ENCODE assay signal across 19 mouse cellular contexts in genomic region chr6:147643875-147644274, GRCm38 (mm10).
DNase-seq lines count a peak whose midpoint lies in the region; ATAC-seq and TF ChIP-seq lines count a peak whose summit lies in the region.
"Had no signal": no experiment of that assay in that cellular context is flagged by ENCODE, and none has a peak within 500 bp of the region (broad histone marks: within the 10 kb centered on the region; RNA-seq: fewer than 3 reads in every experiment).

No protein-coding gene starts in this region.

- TF ChIP-seq POLR2A in liver, adult 2 months (IDR thresholded peaks at IDR 0.05; ENCODE audit: extremely low read depth, insufficient read depth, low read length): no peak

- no peaks in the 10 kb centered on the region for H3K9me3 ChIP-seq in liver, embryonic 11.5 days (ENCODE audit: control insufficient read depth, low read length)
- H3K9me3 ChIP-seq: embryonic facial prominence, embryonic 10.5 days; embryonic facial prominence, embryonic 12.5 days; forebrain, embryonic 10.5 days; forebrain, embryonic 12.5 days had no signal

- no peak overlapping the region for H3K9ac ChIP-seq in liver, adult 2 months (ENCODE audit: low read depth, low read length)
- H3K9ac ChIP-seq in liver, embryonic 11.5 days (ENCODE audit: low read depth, low read length): no peak overlapping the region
- H3K9ac ChIP-seq: embryonic facial prominence, embryonic 12.5 days; forebrain, embryonic 12.5 days had no signal

- no peaks in the 10 kb centered on the region for H3K4me1 ChIP-seq in liver, adult 2 months (ENCODE audit: control insufficient read depth, insufficient read depth, low read length)
- H3K4me1 ChIP-seq in liver, embryonic 11.5 days (replicated peaks; ENCODE audit: control insufficient read depth, insufficient read depth, low read length): no peaks in the 10 kb centered on the region
- H3K4me1 ChIP-seq: forebrain, embryonic 10.5 days; forebrain, embryonic 12.5 days had no signal

- no peaks in the 10 kb centered on the region for H3K79me2 ChIP-seq in liver, adult 2 months (ENCODE audit: control insufficient read depth, insufficient read depth, low read length)

- TF ChIP-seq CTCF in liver, adult 2 months (IDR thresholded peaks at IDR 0.05; ENCODE audit: low read depth, low read length): no peak

- no peak for ATAC-seq in liver, embryonic 11.5 days (replicated peaks; ENCODE audit: low FRiP score)
- ATAC-seq: forebrain, embryonic 14.5 days; forebrain, embryonic 16.5 days had no signal

- no peaks in the 10 kb centered on the region for H3K27me3 ChIP-seq in liver, adult 2 months (ENCODE audit: control insufficient read depth, insufficient read depth, low read length)
- H3K27me3 ChIP-seq in liver, embryonic 11.5 days (replicated peaks; ENCODE audit: control insufficient read depth, insufficient read depth, low read length): no peaks in the 10 kb centered on the region
- H3K27me3 ChIP-seq: embryonic facial prominence, embryonic 12.5 days; forebrain, embryonic 12.5 days had no signal

- no peak overlapping the region for H3K4me3 ChIP-seq in liver, adult 2 months (ENCODE audit: insufficient read depth, low read depth, low read length)
- H3K4me3 ChIP-seq in liver, embryonic 11.5 days (ENCODE audit: low read depth, low read length): no peak overlapping the region
- H3K4me3 ChIP-seq: embryonic facial prominence, embryonic 10.5 days; embryonic facial prominence, embryonic 12.5 days; forebrain, embryonic 10.5 days; forebrain, embryonic 12.5 days had no signal

- no peak overlapping the region for H3K4me2 ChIP-seq in liver, embryonic 11.5 days
- H3K4me2 ChIP-seq: embryonic facial prominence, embryonic 12.5 days; forebrain, embryonic 12.5 days had no signal

- WGBS in liver, adult 2 months: 60% methylated on average over 7 of the region's 7 CpGs
- 83% methylated on average over 7 of the region's 7 CpGs for WGBS in liver, embryonic 11.5 days

- no peaks in the 10 kb centered on the region for H3K36me3 ChIP-seq in liver, adult 2 months (ENCODE audit: control insufficient read depth, insufficient read depth, low read length)
- no peaks in the 10 kb centered on the region for H3K36me3 ChIP-seq in liver, embryonic 11.5 days (ENCODE audit: control insufficient read depth, insufficient read depth, low read length)
- H3K36me3 ChIP-seq: embryonic facial prominence, embryonic 10.5 days; embryonic facial prominence, embryonic 12.5 days; forebrain, embryonic 10.5 days; forebrain, embryonic 12.5 days had no signal

- no peak overlapping the region for H3K27ac ChIP-seq in liver, adult 2 months (replicated peaks; ENCODE audit: insufficient read depth, low read depth, low read length)
- H3K27ac ChIP-seq in liver, embryonic 11.5 days (ENCODE audit: low read depth, low read length): no peak overlapping the region
- H3K27ac ChIP-seq: embryonic facial prominence, embryonic 10.5 days; embryonic facial prominence, embryonic 12.5 days; forebrain, embryonic 10.5 days; forebrain, embryonic 12.5 days had no signal

- peak; percentile 7 to 36 for DNase-seq in adrenal gland, postnatal 36 days
- DNase-seq in adrenal gland, postnatal 4 days (ENCODE audit: low spot score in 2 of 2): no peak
- DNase-seq in liver, adult 2 months (ENCODE audit: extremely low read depth, low read depth, low spot score): peak; percentile 78
- no peak for DNase-seq in liver, embryonic 11.5 days (ENCODE audit: low spot score)
- peak; percentile 4 for DNase-seq in fat pad, adult 2 months (ENCODE audit: extremely low read depth, low read depth, low spot score)
- no peak for DNase-seq in cerebellum, adult 8-10 months
- DNase-seq: adrenal gland, postnatal 10 days; adrenal gland, postnatal 25 days; cerebellum, adult 11 months; cerebellum, adult 18-20 months; cerebellum, adult 9-10 months; cerebellum, postnatal 10 days; cerebellum, postnatal 25 days had no signal

Comparison
In these comparisons a context has a peak if more than half of its experiments do, and no peak if none do; other contexts are left out.
1. DNase-seq: peak in adrenal gland, postnatal 36 days (2 of 2), liver, adult 2 months (single experiment) and fat pad, adult 2 months (single experiment); none in adrenal gland, postnatal 4 days (0 of 2), liver, embryonic 11.5 days (single experiment) and cerebellum, adult 8-10 months (single experiment).